Mouse (Mus musculus) intestine, embryonic 14.5 days (tissue): ENCODE results near the gene Hipk2. TPM values are rescaled to one million over a fixed set of nuclear protein-coding genes. Genes with fewer than 3 reads are reported as not detected.

Source experiments
- ATAC-seq: fragments of 200-750 bp; cut with Nextera tagmentation; replicated peaks from 2 replicates; pipeline ENCODE4 v1.8.0; 2017; ENCODE audit warnings: low read depth, moderate number of reproducible peaks, moderate TSS enrichment, moderate library complexity; ENCODE audit not compliant: low FRiP score, low TSS enrichment
- DNase-seq: peaks from one replicate; pipeline ENCODE4 v3.0.0-alpha.2; 2018; ENCODE audit warnings: low spot score
- H3K27ac ChIP-seq: fragments of 300-500 bp; sonication (generic); 2 replicates; pipeline ENCODE4 v1.5.1; 2014; ENCODE audit warnings: low read depth, mild to moderate bottlenecking, control low read depth
- H3K27me3 ChIP-seq: fragments of 300-500 bp; sonication (generic); replicated peaks from 2 replicates; pipeline ENCODE4 v1.6.1; 2014; ENCODE audit warnings: low read length, control low read depth; ENCODE audit not compliant: control insufficient read depth, insufficient read depth
- H3K36me3 ChIP-seq: fragments of 300-500 bp; sonication (generic); 2 replicates; pipeline ENCODE4 v1.6.1; 2014; ENCODE audit warnings: low read length, control low read depth; ENCODE audit not compliant: control insufficient read depth, insufficient read depth
- H3K4me1 ChIP-seq: fragments of 300-500 bp; sonication (generic); replicated peaks from 2 replicates; pipeline ENCODE4 v1.6.1; 2014; ENCODE audit warnings: low read length, control low read depth, mixed read lengths; ENCODE audit not compliant: control insufficient read depth, insufficient read depth
- H3K4me2 ChIP-seq: fragments of 300-500 bp; sonication (generic); 2 replicates; pipeline ENCODE4 v1.6.1; 2014; ENCODE audit warnings: low read length
- H3K4me3 ChIP-seq: fragments of 300-500 bp; sonication (generic); 2 replicates; pipeline ENCODE4 v1.5.1; 2014; ENCODE audit warnings: low read depth, low read length, control low read depth, mixed read lengths
- H3K9ac ChIP-seq: fragments of 300-500 bp; sonication (generic); 2 replicates; pipeline ENCODE4 v1.6.1; 2014; ENCODE audit warnings: mild to moderate bottlenecking, low read length
- H3K9me3 ChIP-seq: fragments of 300-500 bp; sonication (generic); 2 replicates; pipeline ENCODE4 v1.6.1; 2016; ENCODE audit warnings: low read length, control low read depth; ENCODE audit not compliant: control insufficient read depth
- WGBS: fragments of 180-500 bp; shearing (Covaris S2); extraction: QIAGEN DNeasy Blood & Tissue Kit; methylation state at CpG from one replicate; pipeline ENCODE4 v1.1.7; 2014; 5-methylcytosine and 5-hydroxymethylcytosine counted together
- polyA plus RNA-seq: library from polyadenylated mRNA; unstranded; fragments of >200 nt; fragmentation: Nextera tagmentation; extraction: Ambion mirVana; gene quantifications from 2 replicates; pipeline ENCODE4 v1.2.1, GENCODE M21; 2014

The Hipk2 gene
- polyA plus RNA-seq, 1 experiment from 2014 or later, result 27.9 TPM

DNA sequence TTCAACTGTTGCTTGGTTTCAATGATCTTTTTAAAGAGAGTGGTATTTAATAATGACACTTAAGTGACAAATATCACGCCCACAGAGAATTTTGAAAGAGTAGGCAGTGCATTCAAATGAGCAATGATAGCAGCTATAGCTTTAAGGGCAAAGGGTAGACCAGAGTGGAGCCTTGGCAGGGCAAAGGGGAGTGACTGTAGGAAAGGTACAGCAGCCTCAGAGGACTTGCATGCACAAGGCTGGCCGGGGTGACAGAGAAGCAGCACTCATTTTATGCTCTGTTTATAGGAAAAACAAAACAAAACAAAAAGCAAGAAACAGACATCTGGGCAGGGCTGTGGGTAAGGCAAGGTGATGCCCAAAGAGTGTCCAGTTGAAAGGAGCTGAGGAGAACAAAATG is 5.5 kb upstream of the Hipk2 start:
- H3K9ac ChIP-seq, result no peak overlapping the region
- H3K4me3 ChIP-seq, result no peak overlapping the region
- no peak overlapping the region for H3K4me2 ChIP-seq
- 53% methylated on average over 2 of the region's 2 CpGs for WGBS
- no peaks in the 10 kb centered on the region for H3K36me3 ChIP-seq
- H3K9me3 ChIP-seq, result no peaks in the 10 kb centered on the region
- peaks cover 19% of the 10 kb centered on the region for H3K4me1 ChIP-seq
- DNase-seq, result peak; percentile 45
- H3K27ac ChIP-seq, result no peak overlapping the region
- no peak for ATAC-seq
- no peaks in the 10 kb centered on the region for H3K27me3 ChIP-seq

DNA sequence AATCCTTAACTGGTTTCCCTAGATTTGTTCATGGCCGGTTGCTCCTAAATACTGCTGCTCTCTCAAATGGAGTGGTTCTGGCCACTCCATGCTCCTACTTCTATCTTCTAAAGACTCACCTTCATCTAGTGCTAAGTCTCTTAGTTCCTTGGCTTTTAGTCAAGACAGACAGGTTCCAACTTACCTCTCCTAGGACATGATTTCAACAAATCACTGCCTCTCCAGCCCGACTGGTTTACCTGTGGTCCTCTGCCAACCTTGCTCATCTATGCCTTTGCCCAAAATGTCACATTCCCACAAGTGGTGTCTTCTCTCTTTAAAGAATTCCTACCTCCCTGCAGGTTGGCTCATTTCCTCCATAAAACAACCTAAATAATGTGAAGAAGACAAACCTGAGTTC is 1.7 kb upstream of the Hipk2 start:
- ATAC-seq, result no peak
- WGBS, result 93% methylated on average over 2 of the region's 2 CpGs

DNA sequence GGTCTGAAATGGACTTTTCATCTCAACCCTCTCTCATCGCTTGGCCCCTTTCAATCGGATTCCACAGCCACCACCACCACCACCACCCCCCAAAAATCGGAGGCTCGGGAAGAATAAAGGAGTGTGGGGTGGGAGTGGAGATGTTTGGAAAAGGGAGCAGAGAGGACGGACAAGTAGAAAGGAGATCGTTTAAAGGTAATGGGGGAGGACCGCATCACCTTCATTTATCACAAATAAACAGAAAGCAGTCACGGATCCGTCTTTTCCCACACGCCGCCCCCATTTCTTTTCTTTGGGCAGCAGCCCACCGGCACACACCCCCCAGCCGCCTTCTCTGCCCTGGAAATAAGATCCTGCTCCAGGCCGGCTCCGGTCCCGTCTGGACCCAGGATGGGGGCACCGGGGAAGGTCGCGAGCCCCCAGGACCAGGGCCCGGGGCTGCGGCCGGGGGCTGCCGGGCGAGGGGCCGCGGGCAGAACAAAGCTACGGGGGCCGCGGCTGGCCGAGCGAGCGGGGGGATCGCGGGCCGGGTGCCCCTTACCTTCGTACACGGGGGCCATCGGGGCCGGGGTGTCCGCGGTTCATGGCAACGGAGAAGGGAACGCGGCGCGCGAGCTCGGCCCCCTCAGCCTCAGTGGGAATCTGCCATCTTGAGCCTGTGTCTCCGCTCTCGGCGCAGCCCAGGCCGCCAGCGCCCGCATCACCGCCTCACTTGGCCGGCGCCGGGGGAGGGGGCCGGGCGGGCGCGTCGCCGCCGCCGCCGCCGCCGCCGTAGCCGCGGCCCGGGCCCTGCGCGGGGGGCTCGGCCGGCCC is 501 bp downstream of the Hipk2 start, which contains the start of gene Tbxas1:
Gene Tbxas1, plus strand, starts transcription at position 147 of the 813 bp plus-strand sequence.
- whole genome bisulfite sequencing, result under 1% methylated on average over 65 of the region's 77 CpGs
- H3K4me1 ChIP-seq, result peaks cover 23% of the 10 kb centered on the region; the same call in 1 of the 2 replicates
- H3K9me3 ChIP-seq, result no peaks in the 10 kb centered on the region
- ATAC-seq (peak; percentile 73), DNase-seq (peak; percentile 79)
- no peaks in the 10 kb centered on the region for H3K27me3 ChIP-seq
- peaks cover 7% of the 10 kb centered on the region; the same call in 1 of the 2 replicates for H3K36me3 ChIP-seq
- peak within 1 kb of the TSS; percentile 64 for H3K4me2 ChIP-seq
- peak within 1 kb of the TSS; percentile 87 for H3K4me3 ChIP-seq
- H3K27ac ChIP-seq, result peak within 1 kb of the TSS; percentile 95
- peak within 1 kb of the TSS; percentile 99 for H3K9ac ChIP-seq

More for the DNA sequence above, 1.7 kb upstream of the Hipk2 start:
- Histone ChIP-seq H3K27ac (no peak overlapping the region), H3K4me2 (no peak overlapping the region), H3K4me3 (no peak overlapping the region), H3K27me3 (no peaks in the 10 kb centered on the region), H3K9me3 (no peaks in the 10 kb centered on the region), H3K36me3 (no peaks in the 10 kb centered on the region), H3K9ac (no peak overlapping the region), H3K4me1 (peaks cover 17% of the 10 kb centered on the region)
- peak; percentile 41 for DNase-seq

DNA sequence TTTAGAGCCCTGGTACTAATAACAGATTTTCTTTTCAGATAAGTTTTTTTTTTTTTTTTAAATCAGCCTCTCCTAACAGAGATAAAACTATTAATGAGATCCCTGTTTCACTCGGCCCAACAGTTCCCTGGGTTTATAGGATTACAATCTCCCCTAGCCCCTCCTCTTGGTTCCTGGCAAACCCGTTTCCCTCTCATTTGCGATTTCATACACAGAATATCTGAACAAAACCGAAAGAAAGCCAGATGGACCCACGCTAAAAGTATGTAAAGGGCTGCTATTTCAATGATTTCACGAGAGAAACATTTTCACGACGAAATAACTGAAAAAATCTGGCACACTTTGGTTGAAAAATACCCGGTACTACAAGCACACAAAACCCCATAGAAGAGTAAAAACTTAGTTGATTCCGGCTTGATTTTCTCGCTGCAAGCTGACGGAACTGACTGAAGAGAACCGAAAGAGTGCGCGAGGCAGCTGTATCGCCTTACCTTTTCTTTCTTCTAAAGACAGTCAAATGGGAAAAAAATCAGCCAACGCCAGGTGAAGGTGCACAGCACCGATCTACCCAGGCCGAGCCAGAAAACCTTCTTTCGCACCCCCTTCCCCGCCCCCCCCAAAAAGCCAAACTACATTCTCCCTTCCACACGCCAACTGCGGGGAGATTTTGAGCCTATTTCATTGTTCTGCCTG is 1.3 kb downstream of the Hipk2 start:
- under 1% methylated on average over 23 of the region's 23 CpGs for WGBS
- H3K27ac ChIP-seq, result peak overlapping the region; percentile 95
- H3K4me1 ChIP-seq, result peaks cover 28% of the 10 kb centered on the region

GRCm38 (mm10) chr6:38874035-38874434 is 1.9 kb downstream of the Hipk2 start:
- DNase-seq (peak; percentile 80), ATAC-seq (no peak)
- H3K4me1 ChIP-seq, result peaks cover 31% of the 10 kb centered on the region
- peaks cover 11% of the 10 kb centered on the region; the same call in 1 of the 2 replicates for H3K36me3 ChIP-seq
- H3K27ac ChIP-seq, result peak overlapping the region; percentile 95; the same call in 1 of the 2 replicates
- no peaks in the 10 kb centered on the region for H3K9me3 ChIP-seq
- no peaks in the 10 kb centered on the region for H3K27me3 ChIP-seq
- 8% methylated on average over 8 of the region's 8 CpGs for WGBS
- peak overlapping the region; percentile 61 for H3K4me2 ChIP-seq
- peak overlapping the region; percentile 87 for H3K4me3 ChIP-seq
- H3K9ac ChIP-seq, result peak overlapping the region; percentile 99

More for the DNA sequence above, 1.3 kb downstream of the Hipk2 start:
- ATAC-seq (no peak), DNase-seq (peak; percentile 70)
- Histone ChIP-seq H3K4me2 (peak overlapping the region; percentile 61), H3K36me3 (peaks cover 11% of the 10 kb centered on the region; the same call in 1 of the 2 replicates), H3K4me3 (peak overlapping the region; percentile 87), H3K27me3 (no peaks in the 10 kb centered on the region), H3K9ac (peak overlapping the region; percentile 99), H3K9me3 (no peaks in the 10 kb centered on the region)

DNA sequence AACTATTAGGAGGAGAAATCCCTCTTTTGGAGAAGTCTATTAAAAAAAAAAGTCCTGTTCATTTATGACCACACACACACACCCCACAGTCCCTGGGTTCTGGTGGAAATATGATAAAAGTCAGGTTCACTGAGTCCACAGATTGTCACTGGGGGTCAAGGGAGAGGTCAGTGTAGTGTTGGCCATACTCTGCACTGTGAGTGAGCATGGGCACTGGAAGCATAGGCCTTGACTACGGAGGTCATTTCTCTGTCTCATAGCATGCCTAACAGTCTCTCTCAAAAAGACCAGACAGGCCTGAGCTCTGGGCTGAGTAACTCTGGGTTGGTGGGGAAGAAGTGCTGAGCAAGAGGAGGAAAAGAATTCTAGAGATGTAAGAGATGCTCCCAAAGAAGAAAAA is 2.6 kb downstream of the Hipk2 start:
- no peak for ATAC-seq
- no peak overlapping the region for H3K27ac ChIP-seq
- H3K27me3 ChIP-seq, result no peaks in the 10 kb centered on the region
- H3K4me2 ChIP-seq, result peak overlapping the region; percentile 61
- 72% methylated on average over 1 of the region's 1 CpGs for WGBS
- H3K4me3 ChIP-seq, result peak overlapping the region; percentile 87; the same call in 1 of the 2 replicates
- H3K4me1 ChIP-seq, result peaks cover 31% of the 10 kb centered on the region
- no peaks in the 10 kb centered on the region for H3K9me3 ChIP-seq
- no peak overlapping the region for H3K9ac ChIP-seq
- H3K36me3 ChIP-seq, result peaks cover 11% of the 10 kb centered on the region; the same call in 1 of the 2 replicates
- DNase-seq, result no peak

- H3K27me3 ChIP-seq, result no peaks in the 10 kb centered on the region
- H3K36me3 ChIP-seq, result peaks cover 11% of the 10 kb centered on the region; the same call in 1 of the 2 replicates
- ATAC-seq (no peak), DNase-seq (peak; percentile 50)
- no peak overlapping the region for H3K4me3 ChIP-seq
- no peak overlapping the region for H3K27ac ChIP-seq
- H3K9ac ChIP-seq, result no peak overlapping the region
- no peak overlapping the region for H3K4me2 ChIP-seq
- no peaks in the 10 kb centered on the region for H3K9me3 ChIP-seq
- peaks cover 31% of the 10 kb centered on the region for H3K4me1 ChIP-seq
- 27% methylated on average over 7 of the region's 7 CpGs for WGBS
Measured at GRCm38 (mm10) chr6:38871051-38871450, 4.9 kb downstream of the Hipk2 start.

DNA sequence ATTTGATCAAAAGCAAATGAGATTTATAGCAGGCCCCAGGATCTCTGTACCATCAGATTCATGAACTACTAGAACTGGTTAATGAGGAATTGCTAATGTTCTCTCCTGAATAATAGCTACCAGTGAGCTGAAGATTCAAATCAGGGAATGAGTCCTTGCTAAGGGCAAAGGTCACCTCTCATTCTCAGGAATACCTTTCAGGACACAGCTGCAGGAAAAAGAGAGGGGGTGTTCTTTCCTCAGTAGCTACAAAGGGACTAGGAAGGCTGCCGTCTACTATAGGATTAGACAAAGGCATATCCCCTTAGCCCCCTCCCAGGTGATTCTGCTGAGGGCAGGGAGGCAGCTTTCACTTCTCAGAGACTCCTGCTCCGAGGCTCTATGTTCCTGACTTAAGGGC is 5.9 kb downstream of the Hipk2 start:
- H3K9me3 ChIP-seq, result no peaks in the 10 kb centered on the region
- H3K4me3 ChIP-seq, result no peak overlapping the region
- DNase-seq, result peak; percentile 47
- H3K9ac ChIP-seq, result no peak overlapping the region
- H3K27me3 ChIP-seq, result no peaks in the 10 kb centered on the region
- 41% methylated on average over 2 of the region's 2 CpGs for WGBS
- no peak overlapping the region for H3K27ac ChIP-seq
- H3K4me1 ChIP-seq, result peaks cover 39% of the 10 kb centered on the region
- no peak for ATAC-seq
- H3K4me2 ChIP-seq, result no peak overlapping the region
- peaks cover 11% of the 10 kb centered on the region; the same call in 1 of the 2 replicates for H3K36me3 ChIP-seq
